Mouse (Mus musculus) adrenal gland, postnatal 36 days (tissue): Measurements from ENCODE around the gene Prkra. TPM values are rescaled to one million over a fixed set of nuclear protein-coding genes. Genes with fewer than 3 reads are reported as not detected.
"Not testable (repeated sequence)": the region's sequence is repeated elsewhere in the genome, so short reads cannot be mapped to it uniquely, and the experiment has no call there.

Experiments
- DNase-seq, 2 experiments: peaks; one replicate each; pipeline ENCODE4 v3.0.0; 2021; ENCODE audit warnings: mixed read lengths in 1 of 2
- total RNA-seq, 2 experiments: library from RNA; stranded (reverse); gene quantifications; 2 replicates each; pipeline ENCODE4 v1.2.3; 2021

Gene Prkra
- total RNA-seq, 2 experiments from 2014 or later: 22.0 to 32.0 TPM

- DNase-seq: peak in 1 of 2 experiments; percentile 26
Measured at GRCm38 (mm10) chr2:76655982-76656381, 8.2 kb upstream of the Prkra start.

DNA sequence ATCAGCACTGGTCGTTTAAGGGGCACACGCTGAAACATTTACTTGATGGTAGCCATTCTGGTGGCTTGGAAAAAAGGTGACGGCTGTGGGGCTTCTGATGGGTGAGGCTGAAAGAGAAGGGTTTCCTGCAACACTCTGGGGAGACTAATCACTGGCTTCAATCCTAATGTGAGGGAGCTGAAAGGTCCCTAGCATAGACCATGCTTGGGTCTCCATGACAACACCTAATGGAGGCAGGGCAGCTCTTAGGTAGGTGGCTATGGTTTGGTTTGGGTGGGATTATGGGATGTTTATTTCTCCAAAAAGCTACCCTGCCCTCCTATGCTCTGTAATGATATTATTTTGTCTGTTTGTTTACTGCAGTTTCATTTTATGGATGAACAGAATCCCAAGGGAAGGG, 7.6 kb upstream of the Prkra start:
- no peak for DNase-seq

DNA sequence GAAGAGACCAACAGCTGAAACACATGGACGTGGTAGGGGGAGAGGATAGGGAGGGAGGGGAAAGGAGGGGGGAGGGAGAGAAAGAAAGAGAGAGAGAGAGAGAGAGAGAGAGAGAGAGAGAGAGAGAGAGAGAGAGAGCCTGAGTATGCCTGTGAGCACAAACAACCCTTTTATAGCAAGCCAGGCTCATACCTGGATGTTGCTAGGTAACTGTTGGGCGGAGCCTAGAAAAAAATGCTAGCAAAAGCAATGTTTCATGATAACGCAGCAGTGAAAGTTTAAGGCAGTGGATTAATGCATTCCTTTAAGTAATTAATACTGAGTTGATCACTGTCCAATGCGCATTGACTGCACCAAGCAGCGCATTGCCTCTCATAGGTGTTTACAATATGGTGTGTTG, 6.8 kb upstream of the Prkra start:
- DNase-seq: no peak

GRCm38 (mm10) chr2:76653070-76653469, 5.3 kb upstream of the Prkra start:
- DNase-seq: no peak

DNA sequence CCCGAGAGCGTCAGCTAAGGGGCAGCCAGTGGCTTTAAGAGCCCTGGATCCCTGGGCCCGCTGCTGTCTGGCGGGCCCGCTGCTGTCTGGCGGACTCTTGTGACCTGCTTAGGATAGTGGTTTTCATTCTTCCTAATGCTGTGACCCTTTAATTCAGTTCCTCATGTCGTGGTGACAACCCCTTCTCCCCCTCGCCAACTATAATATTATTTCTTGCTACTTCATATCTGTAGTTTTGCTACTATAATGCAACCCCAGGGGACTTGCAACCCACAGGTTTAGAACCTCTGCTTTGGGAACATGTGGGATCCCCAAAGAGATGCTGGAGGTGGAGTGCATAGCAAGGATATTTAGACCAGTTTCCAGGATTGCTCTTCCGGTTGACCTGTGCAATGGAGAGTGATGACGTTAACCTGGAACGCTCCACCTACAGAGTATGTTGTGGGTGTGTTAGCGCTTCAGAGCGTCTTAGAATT, 889 bp upstream of the Prkra start:
- no peak for DNase-seq

DNA sequence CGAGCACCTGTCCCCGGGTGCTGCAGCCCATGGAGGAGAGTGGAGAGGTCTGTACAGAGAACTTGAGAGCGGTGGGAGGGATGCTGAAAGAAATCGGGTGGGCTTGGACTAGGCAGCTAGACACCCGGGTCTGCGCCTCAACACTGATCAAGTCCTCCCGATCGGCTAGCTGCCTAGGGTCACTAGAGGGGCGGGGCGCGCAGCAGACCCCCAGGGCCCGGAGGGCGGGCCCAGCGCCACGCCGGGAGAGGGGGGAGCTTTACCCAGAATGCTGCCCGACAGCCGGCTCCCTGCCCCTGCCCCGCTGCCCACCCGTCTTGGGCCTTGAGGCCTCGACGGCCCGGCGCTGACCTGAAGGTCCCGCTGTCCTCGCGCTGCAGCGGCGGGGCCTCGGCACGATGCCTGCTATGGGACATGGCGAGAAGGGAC, 360 bp downstream of the Prkra start:
- no peak for DNase-seq

DNA sequence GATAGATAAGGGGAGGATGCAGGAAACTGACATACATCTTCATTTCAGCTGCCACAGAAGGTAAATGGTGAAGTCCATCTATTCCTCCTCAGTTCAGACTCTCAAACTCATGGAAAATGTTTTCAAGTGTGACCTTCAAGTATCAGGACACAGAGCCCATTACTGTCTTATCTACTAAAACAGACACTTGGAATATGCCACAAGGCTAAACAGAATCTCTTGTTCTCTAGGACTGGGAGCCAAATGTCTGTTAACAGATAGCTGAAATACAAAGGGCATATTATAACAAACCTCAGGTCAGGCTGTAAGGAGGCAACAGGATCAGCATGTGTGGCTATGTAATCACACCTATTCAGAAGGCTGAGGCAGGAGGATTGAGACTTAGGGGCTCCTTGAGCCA, 4.0 kb downstream of the Prkra start:
- DNase-seq: no peak

GRCm38 (mm10) chr2:76639637-76640036, 8.2 kb downstream of the Prkra start:
- no peak for DNase-seq

DNA sequence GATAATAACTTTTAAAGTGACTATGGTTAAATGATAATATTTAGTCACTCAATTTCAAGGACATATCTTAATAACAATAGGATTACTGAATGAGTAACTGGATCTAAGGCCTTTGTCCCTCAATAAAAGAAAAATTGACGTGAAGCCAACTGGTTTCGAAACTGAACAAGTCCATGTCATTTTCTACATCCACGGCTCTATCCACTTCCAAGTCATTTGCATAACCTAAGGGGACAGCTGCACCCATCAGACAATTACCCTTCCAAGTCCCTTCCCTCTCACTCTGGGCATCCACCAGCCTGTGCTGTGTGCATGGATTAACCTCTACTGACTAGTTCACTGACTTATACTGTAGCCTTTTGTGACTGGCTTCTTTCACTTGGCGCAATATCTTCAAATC, 16.2 kb downstream of the Prkra start:
- DNase-seq: no peak

DNA sequence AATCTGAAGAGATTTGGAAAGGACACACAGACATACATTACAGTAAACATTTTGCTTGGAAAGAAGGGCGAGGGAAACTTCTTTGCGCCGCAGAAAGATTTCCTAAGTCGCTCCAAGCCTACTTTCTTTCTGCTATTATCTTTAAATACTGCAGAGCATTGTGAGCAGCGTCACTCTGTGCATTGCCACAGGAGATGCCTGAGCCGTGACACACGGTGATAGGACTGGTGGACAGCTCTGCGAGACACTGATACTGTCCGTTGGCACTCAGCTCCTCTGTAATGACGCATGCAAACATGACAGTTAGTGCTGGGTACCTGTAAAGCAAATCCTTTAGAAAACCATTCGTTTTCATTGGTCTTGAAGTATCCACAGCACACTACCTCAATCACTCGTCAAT, 17.5 kb downstream of the Prkra start:
- DNase-seq: no peak

- DNase-seq: not testable (repeated sequence)
Measured at GRCm38 (mm10) chr2:76622316-76622715, 25.5 kb downstream of the Prkra start.

- DNase-seq: no peak
Measured at GRCm38 (mm10) chr2:76621724-76622123, 26.1 kb downstream of the Prkra start.

DNA sequence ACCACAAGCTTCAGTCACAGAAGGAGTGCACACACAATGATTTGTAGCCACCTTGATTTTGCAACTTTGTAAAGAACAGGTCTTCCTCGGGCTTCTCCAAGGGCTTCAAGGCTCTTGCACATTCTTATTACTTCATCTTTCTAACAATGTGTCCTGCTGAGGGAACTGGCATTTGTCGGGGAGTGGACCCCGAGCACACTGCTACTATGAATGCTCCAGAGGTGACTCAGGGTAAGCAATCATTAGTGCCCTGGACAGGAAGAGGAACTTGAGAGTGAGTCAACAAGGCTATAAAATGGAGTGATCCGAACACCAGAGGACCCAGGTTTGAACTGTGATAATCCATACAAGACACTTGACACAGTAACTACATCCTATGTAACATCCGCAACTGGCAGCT, 27.6 kb downstream of the Prkra start:
- DNase-seq: no peak

- peak in 1 of 2 experiments; percentile 56 for DNase-seq
Measured at GRCm38 (mm10) chr2:76618078-76618477, 29.7 kb downstream of the Prkra start.

- DNase-seq: no peak
Measured at GRCm38 (mm10) chr2:76611996-76612395, 35.8 kb downstream of the Prkra start.

GRCm38 (mm10) chr2:76610326-76611104, 37.3 kb downstream of the Prkra start:
- DNase-seq: peak in 1 of 2 experiments; percentile 31

GRCm38 (mm10) chr2:76606704-76607103, 41.1 kb downstream of the Prkra start:
- DNase-seq: no peak

DNA sequence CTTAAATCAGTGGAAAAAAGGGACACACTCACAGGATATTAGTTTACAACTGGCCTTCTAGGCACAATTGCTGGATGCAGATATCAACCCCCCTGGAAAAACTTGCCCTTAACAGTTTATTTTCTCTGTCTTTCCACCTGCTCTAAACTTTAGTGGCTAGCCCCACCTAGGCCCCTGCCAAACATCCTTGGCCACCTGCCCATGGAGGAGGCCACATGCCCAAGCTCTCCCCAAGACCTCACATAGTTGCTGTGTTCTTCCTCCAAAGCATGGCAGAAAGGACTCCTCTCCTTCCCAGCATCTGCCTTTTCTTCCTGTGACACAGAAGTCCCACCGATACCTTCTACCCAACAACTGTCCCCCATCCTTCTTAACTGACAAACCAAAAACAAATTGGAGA, 45.6 kb downstream of the Prkra start:
- no peak for DNase-seq

- DNase-seq: peak; percentile 19 to 25
Measured at GRCm38 (mm10) chr2:76599214-76599613, 48.6 kb downstream of the Prkra start.

GRCm38 (mm10) chr2:76597521-76597920, 50.3 kb downstream of the Prkra start:
- DNase-seq: no peak

DNA sequence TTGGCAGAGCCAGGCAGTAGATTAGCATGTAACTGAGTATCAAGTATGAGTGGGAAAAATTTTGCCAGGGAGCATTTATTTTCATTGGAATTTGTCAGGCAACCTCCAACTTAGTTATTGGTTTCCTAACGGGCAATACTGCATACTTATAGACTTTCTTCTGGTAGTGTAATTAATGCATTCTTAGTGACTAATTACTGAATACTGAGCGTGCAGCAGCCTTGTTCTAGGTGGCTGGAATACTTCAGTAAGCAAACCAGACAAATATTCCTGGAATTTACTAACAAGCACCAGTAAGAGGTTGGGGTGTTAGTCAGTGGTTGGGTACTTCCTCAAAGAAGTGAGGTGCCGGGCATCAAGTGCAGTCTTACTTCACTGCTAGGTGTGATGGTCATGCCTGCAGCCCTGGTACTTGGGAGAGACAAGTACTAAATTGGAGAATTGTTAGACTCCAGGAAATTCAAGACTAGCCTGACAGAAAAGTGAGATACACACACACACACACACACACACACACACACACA, 55.4 kb downstream of the Prkra start:
- no peak for DNase-seq

DNA sequence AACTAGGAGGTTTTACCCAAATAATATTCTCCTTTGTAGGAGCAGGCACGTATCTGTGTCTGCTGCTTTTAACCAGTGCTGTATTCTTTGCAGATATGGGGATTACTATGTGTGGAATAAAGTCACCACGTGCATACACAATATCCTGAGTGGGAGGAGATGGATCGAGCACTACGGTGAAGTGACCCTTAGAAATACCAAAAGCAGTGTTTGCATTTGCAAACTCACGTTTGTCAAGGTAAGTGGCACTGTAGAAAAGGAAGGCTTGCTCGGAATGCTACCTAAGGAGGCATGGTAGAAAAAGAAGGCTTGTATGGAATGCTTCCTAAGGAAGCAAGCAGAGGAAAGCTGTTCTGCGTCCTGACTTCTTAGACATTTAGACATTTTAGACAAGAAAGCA, 57.6 kb downstream of the Prkra start:
- DNase-seq: no peak

GRCm38 (mm10) chr2:76586906-76587305, 60.9 kb downstream of the Prkra start:
- DNase-seq: no peak

DNA sequence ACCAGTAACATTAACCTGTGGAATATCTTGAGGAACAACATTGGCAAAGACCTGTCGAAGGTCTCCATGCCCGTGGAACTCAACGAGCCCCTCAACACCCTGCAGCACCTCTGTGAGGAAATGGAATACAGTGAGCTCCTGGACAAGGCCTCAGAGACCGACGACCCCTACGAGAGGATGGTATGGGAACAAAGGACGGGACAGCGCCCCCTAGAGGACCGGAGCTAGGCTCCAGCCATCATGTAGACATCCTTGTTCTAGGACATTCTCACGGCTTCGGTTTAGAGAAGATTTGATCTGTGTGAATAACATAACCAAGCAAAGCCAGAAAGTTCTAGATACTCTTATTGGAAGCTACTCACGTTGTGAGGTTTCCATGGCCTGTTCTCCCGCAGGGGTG, 62.7 kb downstream of the Prkra start:
- peak; percentile 20 to 30 for DNase-seq
